Mouse (Mus musculus) limb, embryonic 11.5 days (tissue): ENCODE measurements around the gene Tnip1. TPM values are rescaled to one million over a fixed set of nuclear protein-coding genes. Genes with fewer than 3 reads are reported as not detected.
"Not testable (repeated sequence)": the region's sequence is repeated elsewhere in the genome, so short reads cannot be mapped to it uniquely, and the experiment has no call there.

Experiments used
- ATAC-seq: fragments of 200-750 bp; cut with Nextera tagmentation; 2 replicates; pipeline ENCODE4 v1.8.0; 2017; ENCODE audit warnings: low read depth; ENCODE audit not compliant: insufficient number of reproducible peaks, low FRiP score, low TSS enrichment
- DNase-seq: peaks from one replicate; pipeline ENCODE4 v3.0.0-alpha.2; 2015; ENCODE audit warnings: low spot score
- H3K27ac ChIP-seq: fragments of 300-500 bp; sonication (generic); replicated peaks from 2 replicates; pipeline ENCODE4 v1.5.1; 2014; ENCODE audit warnings: low read depth, mild to moderate bottlenecking, low read length
- H3K27me3 ChIP-seq: fragments of 300-500 bp; sonication (generic); 2 replicates; pipeline ENCODE4 v1.6.1; 2014; ENCODE audit warnings: mild to moderate bottlenecking, low read length, mixed read lengths; ENCODE audit not compliant: control insufficient read depth, insufficient read depth
- H3K36me3 ChIP-seq: fragments of 300-500 bp; sonication (generic); 2 replicates; pipeline ENCODE4 v1.6.1; 2014; ENCODE audit warnings: mild to moderate bottlenecking, low read length, moderate library complexity, mixed read lengths; ENCODE audit not compliant: control insufficient read depth, insufficient read depth
- H3K4me1 ChIP-seq: fragments of 300-500 bp; sonication (generic); 2 replicates; pipeline ENCODE4 v1.6.1; 2014; ENCODE audit warnings: low read length, mixed read lengths; ENCODE audit not compliant: control insufficient read depth, insufficient read depth
- H3K4me2 ChIP-seq: fragments of 300-500 bp; sonication (generic); 2 replicates; pipeline ENCODE4 v1.6.1; 2014; ENCODE audit warnings: low read depth, mild to moderate bottlenecking, moderate library complexity; ENCODE audit not compliant: severe bottlenecking
- H3K4me3 ChIP-seq: fragments of 300-500 bp; sonication (generic); 2 replicates; pipeline ENCODE4 v1.5.1; 2014; ENCODE audit warnings: low read depth, low read length
- H3K9ac ChIP-seq: fragments of 300-500 bp; sonication (generic); 2 replicates; pipeline ENCODE4 v1.6.1; 2014; ENCODE audit warnings: mild to moderate bottlenecking, low read length
- H3K9me3 ChIP-seq: fragments of 300-500 bp; sonication (generic); 2 replicates; pipeline ENCODE4 v1.6.1; 2016; ENCODE audit warnings: low read length; ENCODE audit not compliant: control insufficient read depth
- WGBS: fragments of 180-500 bp; shearing (Covaris S2); extraction: QIAGEN DNeasy Blood & Tissue Kit; methylation state at CpG from one replicate; pipeline ENCODE4 v1.1.7; 2014; 5-methylcytosine and 5-hydroxymethylcytosine counted together
- polyA plus RNA-seq: library from polyadenylated mRNA; unstranded; fragments of >200 nt; fragmentation: Nextera tagmentation; extraction: Ambion mirVana; gene quantifications from 2 replicates; pipeline ENCODE4 v1.2.1, GENCODE M21; 2014

The Tnip1 gene
- polyA plus RNA-seq, 1 experiment from 2014 or later, result 13.4 TPM

DNA sequence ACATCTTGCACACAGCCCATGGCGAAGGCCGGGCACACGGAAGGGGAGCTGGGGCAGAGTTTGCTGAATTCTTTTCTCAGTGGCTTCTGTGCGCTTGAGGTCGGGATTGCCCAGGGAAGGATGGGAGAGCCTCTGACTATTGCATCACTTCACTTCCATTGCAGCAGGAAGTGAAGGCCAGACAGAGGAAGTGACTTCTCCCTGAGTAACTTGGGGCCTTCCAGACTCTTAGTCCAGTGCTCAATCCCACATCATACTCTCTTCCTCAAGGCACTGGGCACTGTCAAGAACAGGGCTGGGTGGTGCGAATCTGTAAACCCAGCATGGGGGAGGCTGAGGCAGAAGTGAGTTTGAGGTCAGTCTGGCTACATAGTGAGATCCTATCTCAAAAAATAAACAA lies 2.5 kb upstream of the Tnip1 start:
- no peaks in the 10 kb centered on the region for H3K27me3 ChIP-seq
- H3K4me2 ChIP-seq, result no peak overlapping the region
- H3K9ac ChIP-seq, result no peak overlapping the region
- H3K27ac ChIP-seq, result no peak overlapping the region; the same call in 1 of the 2 replicates
- WGBS, result 82% methylated on average over 6 of the region's 6 CpGs
- H3K4me3 ChIP-seq, result no peak overlapping the region
- ATAC-seq, result no peak
- H3K36me3 ChIP-seq, result no peaks in the 10 kb centered on the region
- H3K9me3 ChIP-seq, result no peaks in the 10 kb centered on the region
- DNase-seq, result no peak
- no peaks in the 10 kb centered on the region for H3K4me1 ChIP-seq

DNA sequence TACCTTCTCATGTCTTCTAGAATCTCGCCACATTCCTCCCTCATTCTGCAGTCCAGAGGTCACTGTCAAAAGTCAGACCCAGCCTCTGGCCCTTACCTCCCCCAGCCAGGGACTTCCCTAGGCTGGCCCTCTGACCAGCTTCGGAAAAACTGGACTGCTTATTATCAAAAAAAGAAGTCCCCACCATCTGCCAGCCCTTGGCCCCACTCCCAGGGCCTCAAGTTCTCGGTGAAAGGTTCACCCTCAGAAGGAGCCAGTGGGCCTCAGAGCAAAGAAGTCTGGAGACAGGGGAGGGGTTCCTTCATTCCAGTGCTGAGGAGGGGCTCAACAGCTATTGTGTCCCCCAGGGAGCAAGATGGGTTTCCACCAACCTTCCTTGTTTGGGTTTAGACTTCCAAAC lies 796 bp downstream of the Tnip1 start:
- H3K9ac ChIP-seq, result no peak overlapping the region
- no peaks in the 10 kb centered on the region for H3K9me3 ChIP-seq
- H3K4me1 ChIP-seq, result no peaks in the 10 kb centered on the region
- H3K4me2 ChIP-seq, result no peak overlapping the region
- H3K27ac ChIP-seq, result no peak overlapping the region
- 77% methylated on average over 3 of the region's 3 CpGs for WGBS
- DNase-seq, result no peak
- H3K4me3 ChIP-seq, result no peak overlapping the region
- no peaks in the 10 kb centered on the region for H3K27me3 ChIP-seq
- ATAC-seq, result no peak
- no peaks in the 10 kb centered on the region for H3K36me3 ChIP-seq

DNA sequence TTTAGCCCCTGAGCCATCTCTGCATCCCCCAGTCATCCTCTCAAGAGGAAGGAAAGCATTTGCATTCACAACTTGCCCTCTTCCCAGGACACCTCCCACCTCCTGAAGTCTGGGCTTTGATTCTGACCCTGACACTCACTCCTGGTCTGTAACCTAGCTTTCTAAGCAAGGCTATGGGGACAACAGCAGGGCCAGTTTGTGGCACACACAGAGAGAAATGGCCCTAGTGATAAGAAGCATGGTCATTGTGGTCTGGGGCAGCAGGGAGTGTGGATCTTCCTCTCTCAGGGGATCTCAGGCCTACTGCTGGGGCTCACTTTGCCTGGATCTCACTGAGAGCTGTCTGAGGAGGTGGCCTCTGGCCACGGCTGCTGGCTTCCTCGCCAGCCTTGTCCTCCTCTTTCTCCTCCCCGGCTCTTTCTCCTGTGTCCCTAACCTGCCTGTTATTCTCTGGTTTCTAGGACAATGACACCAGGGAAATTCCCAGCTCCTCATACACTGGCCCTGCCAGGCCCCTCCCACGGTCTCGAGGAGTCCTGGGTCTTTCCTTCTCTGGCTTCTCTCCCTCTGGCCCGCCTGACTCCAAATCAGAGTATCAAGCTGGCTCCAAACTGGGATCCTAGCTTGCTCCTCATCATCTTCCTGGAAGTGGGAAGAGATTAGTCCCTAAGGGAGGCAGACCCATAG lies 1.4 kb downstream of the Tnip1 start:
- ATAC-seq (no peak), DNase-seq (no peak)
- Histone ChIP-seq H3K9ac (no peak overlapping the region), H3K27ac (no peak overlapping the region), H3K36me3 (no peaks in the 10 kb centered on the region), H3K27me3 (no peaks in the 10 kb centered on the region), H3K4me1 (no peaks in the 10 kb centered on the region), H3K4me3 (no peak overlapping the region), H3K9me3 (no peaks in the 10 kb centered on the region), H3K4me2 (no peak overlapping the region)
- 77% methylated on average over 6 of the region's 6 CpGs for WGBS

DNA sequence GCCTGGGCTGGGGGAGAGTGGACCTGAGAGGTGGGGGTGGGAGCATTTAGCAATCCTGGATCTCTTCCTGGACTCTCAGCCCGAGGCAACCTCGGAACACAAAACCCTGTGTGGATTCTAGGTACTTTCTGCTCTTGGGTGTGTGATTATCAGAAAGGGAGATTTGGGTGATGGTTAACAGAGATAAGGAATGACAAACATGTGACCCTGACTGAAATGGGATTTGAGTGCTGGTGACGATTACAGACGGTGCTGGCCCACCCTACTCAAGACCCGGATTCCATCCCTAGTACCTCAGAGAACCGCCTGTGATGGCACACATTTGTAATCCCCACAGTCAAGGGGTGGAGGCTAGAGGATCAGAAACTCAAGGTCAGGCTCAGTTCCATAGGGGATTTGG lies 2.5 kb downstream of the Tnip1 start:
- 86% methylated on average over 6 of the region's 6 CpGs for WGBS
- Histone ChIP-seq H3K36me3 (no peaks in the 10 kb centered on the region), H3K4me2 (no peak overlapping the region), H3K9me3 (no peaks in the 10 kb centered on the region), H3K4me1 (no peaks in the 10 kb centered on the region), H3K4me3 (no peak overlapping the region), H3K27me3 (no peaks in the 10 kb centered on the region), H3K9ac (no peak overlapping the region), H3K27ac (no peak overlapping the region)
- DNase-seq (no peak), ATAC-seq (no peak)

DNA sequence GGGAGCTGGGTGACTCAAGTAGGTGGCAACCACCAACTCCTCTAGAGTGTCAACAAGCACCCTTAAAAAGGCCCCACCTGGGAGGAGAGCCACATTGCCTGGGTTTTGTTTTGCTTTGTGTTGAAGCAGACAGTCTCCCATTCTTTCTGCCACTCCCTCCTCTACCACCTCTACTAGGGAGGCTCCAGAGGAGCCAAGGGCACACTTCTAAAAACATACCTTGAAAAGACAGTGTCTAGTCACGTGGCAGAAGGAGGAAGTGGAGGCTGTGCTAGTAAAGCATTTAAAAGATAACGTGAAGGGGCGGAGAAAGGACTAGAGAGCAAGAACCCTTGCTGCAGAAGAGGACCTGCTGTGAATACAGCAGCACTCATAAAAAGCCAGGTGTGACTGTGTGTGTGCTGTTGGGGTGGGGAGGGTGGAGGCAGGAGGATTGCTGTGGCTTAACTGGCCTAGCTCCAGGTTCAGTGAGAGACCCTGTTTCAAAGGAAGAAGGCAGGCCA lies 4.1 kb downstream of the Tnip1 start:
- Histone ChIP-seq H3K27me3 (no peaks in the 10 kb centered on the region), H3K4me2 (no peak overlapping the region), H3K9ac (no peak overlapping the region), H3K9me3 (no peaks in the 10 kb centered on the region), H3K4me1 (no peaks in the 10 kb centered on the region), H3K4me3 (no peak overlapping the region), H3K27ac (no peak overlapping the region), H3K36me3 (no peaks in the 10 kb centered on the region)
- DNase-seq, result no peak
- WGBS, result 48% methylated on average over 3 of the region's 3 CpGs
- no peak for ATAC-seq

DNA sequence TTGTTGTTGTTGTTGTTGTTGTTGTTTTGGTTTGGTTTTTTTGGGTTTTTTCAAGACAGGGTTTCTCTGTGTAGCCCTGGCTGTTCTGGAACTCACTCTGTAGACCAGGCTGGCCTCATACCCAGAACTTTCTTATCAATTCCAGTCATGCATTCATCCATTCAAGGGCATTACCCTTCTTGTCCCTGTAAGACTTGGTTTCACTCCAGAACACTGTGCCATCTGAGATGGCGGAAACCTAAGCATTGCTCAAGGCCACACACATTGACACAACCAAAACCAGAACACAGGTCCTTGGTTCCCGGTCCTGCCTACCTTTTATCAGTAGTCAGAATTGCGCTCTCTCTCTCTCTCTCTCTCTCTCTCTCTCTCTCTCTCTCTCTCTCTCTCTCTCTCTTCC lies 5.0 kb downstream of the Tnip1 start:
- not testable (repeated sequence) for H3K27me3 ChIP-seq, DNase-seq, H3K4me3 ChIP-seq, H3K36me3 ChIP-seq, H3K9me3 ChIP-seq, H3K9ac ChIP-seq, ATAC-seq, H3K4me1 ChIP-seq, H3K27ac ChIP-seq, H3K4me2 ChIP-seq
- 95% methylated on average over 3 of the region's 3 CpGs for WGBS

DNA sequence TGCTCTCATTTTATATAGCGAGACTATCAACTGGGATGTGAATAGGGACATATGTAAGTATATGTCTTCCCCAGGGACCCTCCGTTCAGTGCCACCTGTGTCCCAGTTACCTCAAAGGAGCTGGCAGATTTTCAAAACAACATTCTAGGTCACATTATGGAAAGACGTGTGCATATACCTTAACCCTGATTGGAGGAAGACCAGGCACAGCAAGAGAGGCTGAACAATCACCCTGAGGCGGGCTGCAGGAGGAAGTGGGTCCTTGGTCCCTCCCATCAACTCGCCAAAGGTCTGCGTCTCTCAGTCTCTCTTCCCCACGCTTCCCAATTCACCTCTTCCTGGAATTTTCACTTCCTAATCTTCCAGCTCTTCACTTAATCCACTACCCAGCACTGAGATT lies 5.8 kb downstream of the Tnip1 start:
- no peak overlapping the region for H3K9ac ChIP-seq
- no peaks in the 10 kb centered on the region for H3K4me1 ChIP-seq
- no peaks in the 10 kb centered on the region for H3K36me3 ChIP-seq
- H3K4me2 ChIP-seq, result no peak overlapping the region
- H3K27ac ChIP-seq, result no peak overlapping the region
- ATAC-seq, result no peak
- WGBS, result 66% methylated on average over 7 of the region's 7 CpGs
- no peak for DNase-seq
- no peaks in the 10 kb centered on the region for H3K27me3 ChIP-seq
- H3K4me3 ChIP-seq, result no peak overlapping the region
- no peaks in the 10 kb centered on the region for H3K9me3 ChIP-seq

DNA sequence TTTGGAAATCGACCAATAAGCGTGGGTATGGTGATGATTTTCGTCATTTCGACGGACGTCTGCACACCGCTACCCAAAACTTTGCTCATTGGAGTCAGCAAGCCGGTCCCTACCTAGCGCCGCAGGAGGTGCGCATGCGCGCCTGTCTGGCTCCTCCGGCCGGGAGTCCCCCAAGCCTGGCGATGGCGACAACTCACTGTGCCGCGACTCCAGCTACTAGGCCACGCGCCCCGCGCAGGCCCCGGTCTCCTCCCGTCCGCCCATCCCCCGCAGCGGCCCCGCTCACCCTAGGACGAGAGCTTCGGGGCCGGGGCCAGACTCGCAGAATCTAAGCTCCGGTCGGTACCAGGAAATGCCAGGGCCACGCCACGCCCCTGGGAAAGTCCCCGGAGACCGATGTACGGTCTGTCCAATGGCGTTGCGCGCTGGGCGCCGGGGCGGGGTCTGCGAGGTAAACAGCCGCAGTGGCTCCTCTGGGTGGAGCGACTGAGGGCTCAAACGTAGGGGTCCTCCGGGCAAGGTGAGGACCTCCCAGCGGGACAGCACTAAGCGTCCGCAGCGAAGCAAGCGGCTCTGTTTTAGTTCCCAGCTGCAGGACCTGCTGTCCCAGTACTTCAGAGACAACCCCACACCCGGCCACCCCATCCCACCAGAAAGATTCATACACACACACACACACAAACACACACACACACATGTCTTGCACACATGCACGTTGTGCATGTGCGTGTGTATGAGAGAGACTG lies 6.8 kb downstream of the Tnip1 start:
- Histone ChIP-seq H3K9ac (peak overlapping the region; percentile 67), H3K4me1 (no peaks in the 10 kb centered on the region), H3K4me3 (peak overlapping the region; percentile 51), H3K36me3 (no peaks in the 10 kb centered on the region), H3K9me3 (no peaks in the 10 kb centered on the region), H3K4me2 (peak overlapping the region; percentile 57), H3K27ac (no peak overlapping the region; the same call in 1 of the 2 replicates), H3K27me3 (no peaks in the 10 kb centered on the region)
- DNase-seq (peak; percentile 98), ATAC-seq (peak; percentile 95)
- WGBS, result 1% methylated on average over 59 of the region's 59 CpGs
